Mouse (Mus musculus) bone marrow, adult 2 months (tissue): ENCODE data around the gene Rabif.

Experiments used
- CTCF ChIP-seq: fragments of 200-500 bp; IDR thresholded peaks from 2 replicates; pipeline ENCODE4 v1.5.1; 2011; ENCODE audit warnings: low read length, control low read depth; ENCODE audit not compliant: control insufficient read depth, insufficient read depth
- POLR2A ChIP-seq: fragments of 200-500 bp; IDR thresholded peaks from 2 replicates; pipeline ENCODE4 v1.6.1; 2011; ENCODE audit warnings: low read depth, mild to moderate bottlenecking, control low read depth, low read length, borderline replicate concordance; ENCODE audit not compliant: control insufficient read depth

GRCm38 (mm10) chr1:134513876-134514590 is 19.6 kb downstream of the Rabif start:
- TF ChIP-seq CTCF (no peak), POLR2A (no peak)
